Mouse (Mus musculus): ENCODE results near the gene Eya3. TPM values are rescaled to one million over a fixed set of nuclear protein-coding genes. Genes with fewer than 3 reads are reported as not detected.
"Not testable (repeated sequence)": the region's sequence is repeated elsewhere in the genome, so short reads cannot be mapped to it uniquely, and the experiment has no call there.

Eya3 gene
- polyA plus RNA-seq, 1 experiment from 2014 or later, result 24.7 TPM

DNA sequence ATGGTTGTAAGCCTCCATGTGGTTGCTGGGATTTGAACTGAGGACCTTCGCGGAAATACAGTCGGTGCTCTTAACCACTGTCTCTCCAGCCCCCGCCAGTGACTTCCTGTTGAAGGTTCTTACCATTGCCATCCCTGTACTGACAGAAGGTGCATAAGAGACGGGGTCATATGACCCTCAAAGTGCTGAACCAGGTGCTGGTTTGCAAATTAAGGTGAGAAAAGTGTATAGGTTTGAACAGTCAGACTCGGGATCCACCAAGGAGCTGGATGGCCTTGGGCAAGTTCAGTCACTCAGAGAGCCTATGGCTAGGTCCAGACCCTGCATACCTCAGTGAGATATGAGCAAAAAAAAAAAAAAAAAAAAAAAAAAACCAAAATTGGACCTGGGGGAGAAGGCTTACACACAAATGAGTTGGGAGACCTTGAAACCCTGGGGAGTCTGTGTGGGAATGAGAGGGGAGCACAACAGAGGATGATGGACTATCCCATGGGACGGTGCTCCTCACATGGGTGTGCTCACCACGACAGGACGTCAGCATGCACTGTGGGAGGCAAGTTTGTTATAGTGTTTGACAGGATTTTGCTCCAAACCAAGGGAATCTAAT, 108.2 kb downstream of the Eya3 start:
- Histone ChIP-seq H3K36me3 (no peaks in the 10 kb centered on the region), H3K9me3 (no peaks in the 10 kb centered on the region), H3K9ac (no peak overlapping the region), H3K27me3 (replicated peaks) (no peaks in the 10 kb centered on the region), H3K4me2 (no peak overlapping the region), H3K27ac (peak overlapping the region; percentile 0; the same call in 1 of the 2 replicates), H3K4me1 (0 out of 2 replicates have a peak, but pooled peaks cover 8% of the 10 kb centered on the region), H3K4me3 (replicated peaks) (no peak overlapping the region)
- ATAC-seq (ENCODE audit: insufficient read depth, low FRiP score, low read depth), result no peak
- 82% methylated on average over 9 of the region's 9 CpGs for WGBS

DNA sequence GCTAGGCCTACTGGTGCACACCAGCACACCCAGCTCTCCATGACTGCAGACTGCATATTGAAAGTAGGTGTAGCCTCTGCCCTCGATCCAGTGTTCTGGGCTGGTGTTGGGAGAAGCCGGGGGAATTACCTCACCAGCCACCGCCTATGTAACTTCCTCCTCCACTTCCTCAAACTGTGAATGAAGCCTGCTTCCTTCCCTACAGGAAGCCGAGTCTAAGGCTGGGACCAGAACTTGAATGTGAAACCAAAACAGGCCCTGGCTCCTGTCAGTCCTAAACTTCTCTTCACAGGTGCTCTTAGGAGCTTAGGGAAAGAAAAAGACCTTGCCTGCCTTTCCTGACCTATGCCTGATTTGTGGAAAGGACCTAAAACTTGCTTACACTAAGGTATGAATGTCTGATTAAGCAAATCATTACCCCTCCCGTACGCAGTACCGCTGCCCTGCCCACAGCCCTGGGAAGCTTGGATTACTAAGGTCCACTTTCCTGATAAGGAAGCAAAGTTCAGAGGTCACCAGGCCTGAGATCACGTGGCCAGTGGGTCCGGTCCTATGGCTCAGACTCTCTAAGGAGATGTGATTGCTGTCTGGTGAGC, 109.0 kb downstream of the Eya3 start:
- ATAC-seq (ENCODE audit: insufficient read depth, low FRiP score, low read depth), result peak; percentile 20; the same call in 1 of the 2 replicates
- Histone ChIP-seq H3K36me3 (no peaks in the 10 kb centered on the region), H3K4me2 (peak overlapping the region; percentile 22), H3K27ac (peak overlapping the region; percentile 0), H3K27me3 (replicated peaks) (no peaks in the 10 kb centered on the region), H3K9me3 (no peaks in the 10 kb centered on the region), H3K9ac (no peak overlapping the region), H3K4me1 (0 out of 2 replicates have a peak, but pooled peaks cover 8% of the 10 kb centered on the region), H3K4me3 (replicated peaks) (0 out of 2 replicates have a peak overlapping the region, but pooled peaks have one; percentile 8)
- WGBS, result 40% methylated on average over 9 of the region's 9 CpGs

DNA sequence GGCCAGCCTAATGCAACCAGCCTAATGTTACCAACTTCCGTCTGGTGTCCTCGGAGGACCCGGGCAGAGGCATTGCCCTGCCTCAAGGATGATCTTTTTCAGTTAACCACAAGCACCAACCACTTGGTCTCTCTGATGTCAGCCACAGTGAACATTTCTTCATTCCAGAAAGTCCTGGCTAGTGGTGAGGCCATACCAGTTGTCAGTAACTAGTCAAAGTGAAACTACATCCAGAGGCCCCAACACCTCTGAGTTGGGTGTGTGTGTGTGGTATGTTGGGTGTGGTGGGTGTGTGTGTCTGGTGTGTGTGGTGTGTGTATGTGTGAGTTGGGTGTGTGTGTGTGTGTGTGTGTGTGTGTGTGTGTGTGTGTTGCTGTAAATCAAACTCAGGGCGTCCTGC, 110.0 kb downstream of the Eya3 start:
- H3K36me3 ChIP-seq, result no peaks in the 10 kb centered on the region
- 89% methylated on average over 4 of the region's 4 CpGs for WGBS
- no peak for ATAC-seq (ENCODE audit: insufficient read depth, low FRiP score, low read depth)

DNA sequence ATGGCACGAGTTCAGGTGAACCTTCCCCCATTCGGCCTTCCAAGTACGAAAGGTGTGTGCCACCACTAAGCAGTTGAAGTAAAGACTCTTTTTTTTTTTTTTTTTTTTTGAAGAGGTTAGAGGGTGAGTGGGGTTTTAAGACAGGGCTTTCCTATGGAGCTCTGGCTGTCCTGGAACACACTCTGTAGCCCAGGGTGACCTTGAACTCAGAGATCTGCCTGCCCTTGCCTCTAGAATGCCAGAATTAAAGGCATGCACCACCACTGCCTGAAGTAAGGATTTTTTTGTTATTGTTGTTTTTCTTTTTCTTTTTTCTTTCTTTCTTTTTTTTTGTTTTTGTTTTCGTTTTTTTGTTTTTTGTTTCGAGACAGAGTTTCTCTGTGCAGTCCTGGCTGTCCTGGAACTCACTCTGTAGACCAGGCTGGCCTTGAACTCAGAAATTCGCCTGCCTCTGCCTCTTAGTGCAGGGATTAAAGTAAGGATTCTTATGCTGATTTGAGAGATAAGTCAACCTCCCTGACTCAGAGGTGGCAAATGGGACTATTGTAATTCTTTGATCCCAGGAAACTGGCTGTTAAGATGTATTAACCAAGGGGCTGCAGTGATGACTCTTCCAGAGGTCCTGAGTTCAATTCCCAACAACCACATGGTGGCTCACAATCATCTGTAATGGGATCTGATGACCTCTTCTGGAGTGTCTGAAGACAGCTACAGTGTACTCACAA, 110.6 kb downstream of the Eya3 start:
- ATAC-seq (ENCODE audit: insufficient read depth, low FRiP score, low read depth), result no peak
- Histone ChIP-seq H3K27ac (no peak overlapping the region), H3K27me3 (replicated peaks) (no peaks in the 10 kb centered on the region), H3K36me3 (no peaks in the 10 kb centered on the region), H3K9me3 (no peaks in the 10 kb centered on the region), H3K4me2 (no peak overlapping the region), H3K4me1 (no peaks in the 10 kb centered on the region), H3K9ac (no peak overlapping the region), H3K4me3 (replicated peaks) (no peak overlapping the region)
- WGBS, result 77% methylated on average over 6 of the region's 6 CpGs

More for the DNA sequence above, 110.0 kb downstream of the Eya3 start:
- H3K27ac ChIP-seq, result no peak overlapping the region
- H3K9me3 ChIP-seq, result no peaks in the 10 kb centered on the region
- no peak overlapping the region for H3K4me3 ChIP-seq (replicated peaks)
- H3K4me1 ChIP-seq, result 0 out of 2 replicates have a peak, but pooled peaks cover 5% of the 10 kb centered on the region
- no peak overlapping the region for H3K9ac ChIP-seq
- H3K27me3 ChIP-seq (replicated peaks), result no peaks in the 10 kb centered on the region
- H3K4me2 ChIP-seq, result no peak overlapping the region

DNA sequence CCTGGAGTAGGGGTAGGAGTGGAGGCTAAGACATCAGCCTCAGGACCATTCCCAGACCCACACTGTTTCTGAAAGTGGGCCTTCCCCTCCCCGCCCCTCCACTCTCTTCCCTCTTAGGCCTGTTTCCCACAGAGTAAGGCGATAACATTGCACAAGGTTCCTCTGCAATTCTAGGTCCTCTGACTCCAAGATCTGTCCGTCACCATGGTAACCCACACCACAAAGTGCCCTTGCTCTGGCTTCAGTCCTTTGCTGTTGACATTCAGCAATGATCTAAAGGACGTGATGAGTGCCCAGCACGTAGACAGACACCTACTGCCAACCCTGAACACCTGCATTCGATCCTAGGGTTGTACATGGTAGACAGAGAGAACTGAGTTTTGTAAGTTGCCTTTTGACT, 114.2 kb downstream of the Eya3 start:
- Histone ChIP-seq H3K9me3 (no peaks in the 10 kb centered on the region), H3K9ac (no peak overlapping the region), H3K4me3 (replicated peaks) (no peak overlapping the region), H3K4me1 (0 out of 2 replicates have a peak, but pooled peaks cover 3% of the 10 kb centered on the region), H3K4me2 (no peak overlapping the region), H3K36me3 (no peaks in the 10 kb centered on the region), H3K27ac (no peak overlapping the region), H3K27me3 (replicated peaks) (no peaks in the 10 kb centered on the region)
- ATAC-seq (ENCODE audit: insufficient read depth, low FRiP score, low read depth), result no peak
- WGBS, result 74% methylated on average over 6 of the region's 6 CpGs

DNA sequence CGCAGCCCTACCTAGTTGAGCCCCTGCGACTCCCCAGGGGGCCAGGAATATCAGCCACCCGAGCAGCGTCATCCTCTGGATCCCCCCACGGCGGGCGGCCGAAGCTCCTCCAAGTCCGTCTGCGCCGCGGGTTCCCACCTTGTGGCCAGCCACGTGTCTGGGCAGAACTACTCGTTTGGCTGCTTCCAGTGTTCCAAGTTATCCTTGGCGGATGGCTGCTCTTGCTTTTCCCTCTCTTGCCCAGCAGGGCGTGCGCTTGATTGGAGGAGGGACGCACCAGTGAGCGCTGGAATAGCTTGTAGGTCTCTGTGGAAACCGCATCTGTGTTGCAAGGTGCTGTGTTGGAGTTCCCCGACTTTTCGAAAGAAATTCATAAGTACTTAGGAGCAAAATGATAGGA, 118.2 kb downstream of the Eya3 start, which contains the start of gene Smpdl3b:
Gene Smpdl3b (minus strand): TSS at position 279 of the 400 bp plus-strand sequence.
- H3K36me3 ChIP-seq, result no peaks in the 10 kb centered on the region
- 0 out of 2 replicates have a peak, but pooled peaks cover 3% of the 10 kb centered on the region for H3K4me1 ChIP-seq
- no peaks in the 10 kb centered on the region for H3K27me3 ChIP-seq (replicated peaks)
- peak within 1 kb of the TSS; percentile 93 for H3K4me2 ChIP-seq
- H3K4me3 ChIP-seq (replicated peaks), result peak within 1 kb of the TSS; percentile 43
- no peak within 1 kb of the TSS for H3K27ac ChIP-seq
- under 1% methylated on average over 22 of the region's 22 CpGs for WGBS
- H3K9me3 ChIP-seq, result no peaks in the 10 kb centered on the region
- ATAC-seq (ENCODE audit: insufficient read depth, low FRiP score, low read depth), result peak; percentile 79
- peak within 1 kb of the TSS; percentile 14; the same call in 1 of the 2 replicates for H3K9ac ChIP-seq

DNA sequence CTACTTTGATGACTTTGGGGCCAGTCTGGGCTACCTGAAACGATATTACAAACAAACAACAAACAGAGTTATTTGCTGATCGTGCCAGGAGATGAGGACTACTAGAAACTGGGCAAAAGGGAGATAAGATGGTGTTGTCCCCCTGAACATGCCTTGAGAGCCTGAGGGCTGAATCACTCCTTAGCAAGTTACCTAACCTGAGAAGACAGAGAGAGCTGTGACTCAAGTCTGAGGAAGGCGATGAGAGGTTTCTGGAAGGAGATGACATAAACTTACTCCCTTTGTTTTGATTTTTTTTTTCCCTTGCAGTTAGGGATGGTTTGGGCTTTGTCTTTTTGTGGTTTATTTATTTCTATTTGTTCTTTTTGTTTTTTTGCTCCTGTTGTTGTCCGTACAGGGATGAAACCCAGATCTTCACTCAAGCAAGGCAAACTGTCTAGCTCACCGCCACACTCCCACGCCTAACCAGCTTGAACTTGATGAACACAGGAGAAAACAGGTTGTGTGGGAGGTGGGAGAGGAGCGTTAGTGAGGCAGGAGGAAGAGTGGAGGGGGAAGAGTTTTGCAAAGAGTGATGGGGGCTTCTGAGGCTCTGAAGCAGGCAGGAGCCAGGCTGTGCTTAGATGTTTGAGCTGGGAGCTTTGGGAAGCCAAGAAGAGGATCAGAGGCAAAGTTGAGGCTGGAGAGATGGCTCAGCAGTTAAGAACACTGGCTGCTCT, 119.0 kb downstream of the Eya3 start:
- H3K4me1 ChIP-seq, result 0 out of 2 replicates have a peak, but pooled peaks cover 3% of the 10 kb centered on the region
- no peaks in the 10 kb centered on the region for H3K27me3 ChIP-seq (replicated peaks)
- no peak overlapping the region for H3K9ac ChIP-seq
- 72% methylated on average over 7 of the region's 7 CpGs for WGBS
- no peaks in the 10 kb centered on the region for H3K36me3 ChIP-seq
- H3K4me2 ChIP-seq, result peak overlapping the region; percentile 93; the same call in 1 of the 2 replicates
- H3K4me3 ChIP-seq (replicated peaks), result no peak overlapping the region
- H3K9me3 ChIP-seq, result no peaks in the 10 kb centered on the region
- H3K27ac ChIP-seq, result no peak overlapping the region
- no peak for ATAC-seq (ENCODE audit: insufficient read depth, low FRiP score, low read depth)

DNA sequence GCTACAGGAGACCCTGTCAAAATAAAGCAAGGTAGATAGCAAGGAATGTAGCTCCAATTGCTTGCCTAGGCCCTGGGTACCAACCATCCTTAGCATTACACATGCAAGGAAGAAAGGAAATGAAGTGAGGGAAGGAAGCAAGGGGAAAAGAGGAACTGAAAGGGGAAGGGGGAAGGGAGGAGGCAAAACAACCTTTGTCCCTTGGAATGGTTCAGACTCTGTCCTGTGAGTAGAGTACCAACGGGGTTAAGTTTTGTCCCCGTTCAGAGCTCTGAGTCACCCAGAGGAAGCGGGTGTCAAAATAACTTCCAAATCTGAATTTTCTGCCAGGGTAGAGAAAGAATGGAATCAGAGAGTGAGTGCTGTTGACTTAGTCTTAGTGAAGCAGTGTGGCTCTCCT, 121.5 kb downstream of the Eya3 start:
- Histone ChIP-seq H3K27me3 (replicated peaks) (no peaks in the 10 kb centered on the region), H3K9me3 (no peaks in the 10 kb centered on the region), H3K4me3 (replicated peaks) (no peak overlapping the region), H3K4me1 (0 out of 2 replicates have a peak, but pooled peaks cover 3% of the 10 kb centered on the region), H3K9ac (no peak overlapping the region), H3K27ac (no peak overlapping the region), H3K36me3 (no peaks in the 10 kb centered on the region), H3K4me2 (no peak overlapping the region)
- no peak for ATAC-seq (ENCODE audit: insufficient read depth, low FRiP score, low read depth)
- 47% methylated on average over 3 of the region's 3 CpGs for WGBS

DNA sequence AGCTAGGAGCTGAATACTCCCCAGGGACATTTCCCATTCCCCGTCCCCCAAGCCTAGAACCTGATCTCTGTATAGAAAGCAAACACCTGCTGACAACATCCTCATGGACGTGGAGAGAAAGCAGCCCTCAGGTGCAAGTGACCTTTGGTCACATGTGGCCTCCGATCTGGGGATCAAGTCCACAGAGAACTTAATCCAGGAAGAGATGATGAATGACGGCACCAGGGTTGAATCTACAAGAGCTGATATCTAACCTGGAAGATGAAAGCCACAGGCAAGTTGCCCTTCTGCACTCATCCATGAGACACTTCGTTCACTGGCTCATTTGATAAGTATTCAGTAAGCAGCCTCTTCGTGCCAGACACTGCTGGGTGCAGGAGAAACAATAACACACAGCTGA, 123.8 kb downstream of the Eya3 start:
- no peaks in the 10 kb centered on the region for H3K9me3 ChIP-seq
- no peaks in the 10 kb centered on the region for H3K36me3 ChIP-seq
- ATAC-seq (ENCODE audit: insufficient read depth, low FRiP score, low read depth), result no peak
- WGBS, result 65% methylated on average over 6 of the region's 6 CpGs
- H3K4me3 ChIP-seq (replicated peaks), result no peak overlapping the region
- H3K4me1 ChIP-seq, result no peaks in the 10 kb centered on the region
- H3K9ac ChIP-seq, result no peak overlapping the region
- H3K4me2 ChIP-seq, result no peak overlapping the region
- H3K27ac ChIP-seq, result no peak overlapping the region
- no peaks in the 10 kb centered on the region for H3K27me3 ChIP-seq (replicated peaks)

DNA sequence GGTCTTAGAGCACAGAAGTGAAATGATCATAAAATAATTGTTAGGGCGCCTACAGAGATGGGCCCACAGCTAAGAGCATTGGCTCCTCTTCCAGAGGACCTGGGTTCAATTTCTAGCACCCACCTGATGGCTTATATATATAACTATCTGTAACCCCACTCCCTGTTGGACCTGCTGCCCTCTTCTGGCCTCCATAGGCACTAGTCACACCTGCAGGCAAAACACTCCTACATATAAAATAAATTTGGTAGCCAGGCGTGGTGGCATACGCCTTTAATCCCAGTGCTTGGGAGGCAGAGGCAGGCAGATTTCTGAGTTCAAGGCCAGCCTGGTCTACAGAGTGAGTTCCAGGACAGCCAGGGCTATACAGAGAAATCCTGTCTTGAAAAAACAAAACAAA, 124.3 kb downstream of the Eya3 start:
- not testable (repeated sequence) for H3K9me3 ChIP-seq; H3K36me3 ChIP-seq; ATAC-seq (ENCODE audit: insufficient read depth, low FRiP score, low read depth); H3K4me3 ChIP-seq (replicated peaks); H3K4me1 ChIP-seq; H3K9ac ChIP-seq; H3K4me2 ChIP-seq; H3K27me3 ChIP-seq (replicated peaks); H3K27ac ChIP-seq
- 81% methylated on average over 3 of the region's 3 CpGs for WGBS

DNA sequence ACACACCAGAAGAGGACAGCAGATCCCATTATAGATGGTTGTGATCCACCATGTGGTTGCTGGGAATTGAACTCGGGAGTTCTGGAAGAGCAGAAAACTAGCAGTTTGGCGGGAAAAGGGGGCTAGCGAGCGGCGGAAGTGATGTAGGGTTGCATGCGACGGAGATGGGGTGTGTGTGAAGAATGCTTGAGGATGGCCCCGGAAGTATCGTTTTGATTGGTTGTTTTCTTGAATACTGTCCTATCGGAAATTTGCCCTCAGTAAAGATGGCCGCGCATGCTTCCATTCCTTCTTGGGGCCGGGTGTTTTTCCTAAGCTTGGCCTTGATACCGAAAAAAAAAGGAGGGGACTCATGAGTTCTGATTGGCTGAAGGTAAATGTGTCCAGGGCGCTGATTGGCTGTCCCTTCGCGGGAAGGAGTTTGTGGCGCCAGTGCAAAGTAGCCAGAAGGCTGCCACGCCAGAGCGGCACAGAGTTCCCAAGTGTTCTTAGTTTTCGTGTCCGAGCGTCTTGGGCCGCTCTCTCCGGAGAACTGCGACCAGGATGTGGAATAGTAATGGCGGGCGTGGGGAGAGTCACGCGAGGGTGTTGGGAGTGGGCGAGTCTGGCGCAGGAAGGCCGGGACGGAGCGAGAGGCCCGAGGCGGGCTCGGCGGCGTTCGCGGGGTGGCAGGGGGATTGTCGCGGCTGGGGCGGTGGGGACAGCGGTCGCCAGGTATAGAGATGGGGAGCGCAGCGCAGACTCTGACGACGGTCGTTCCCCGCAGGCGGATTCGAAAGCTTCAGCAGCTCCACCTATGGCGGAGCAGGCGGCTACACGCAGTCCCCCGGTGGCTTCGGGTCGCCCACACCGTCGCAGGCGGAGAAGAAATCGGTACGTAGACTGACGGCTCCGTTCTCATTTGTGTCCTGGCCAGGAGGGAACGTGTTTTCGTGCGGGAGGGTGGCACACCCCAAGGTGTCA, 129.4 kb downstream of the Eya3 start, which contains the start of gene Rpa2:
Gene Rpa2 (plus strand): TSS at position 419 of the 963 bp plus-strand sequence.
- WGBS, result under 1% methylated on average over 71 of the region's 71 CpGs
- peak within 1 kb of the TSS; percentile 76 for H3K27ac ChIP-seq
- peaks cover 7% of the 10 kb centered on the region; the same call in 1 of the 2 replicates for H3K4me1 ChIP-seq
- peak; percentile 95 for ATAC-seq (ENCODE audit: insufficient read depth, low FRiP score, low read depth)
- H3K27me3 ChIP-seq (replicated peaks), result no peaks in the 10 kb centered on the region
- H3K9ac ChIP-seq, result peak within 1 kb of the TSS; percentile 62
- peak within 1 kb of the TSS; percentile 93 for H3K4me3 ChIP-seq (replicated peaks)
- H3K4me2 ChIP-seq, result peak within 1 kb of the TSS; percentile 75
- no peaks in the 10 kb centered on the region for H3K9me3 ChIP-seq
- peaks cover 21% of the 10 kb centered on the region for H3K36me3 ChIP-seq
